Mouse (Mus musculus): ENCODE results near the gene Stag3. TPM values are rescaled to one million over a fixed set of nuclear protein-coding genes. Genes with fewer than 3 reads are reported as not detected.

Gene Stag3
- polyA plus RNA-seq, 1 experiment = 201 TPM

DNA sequence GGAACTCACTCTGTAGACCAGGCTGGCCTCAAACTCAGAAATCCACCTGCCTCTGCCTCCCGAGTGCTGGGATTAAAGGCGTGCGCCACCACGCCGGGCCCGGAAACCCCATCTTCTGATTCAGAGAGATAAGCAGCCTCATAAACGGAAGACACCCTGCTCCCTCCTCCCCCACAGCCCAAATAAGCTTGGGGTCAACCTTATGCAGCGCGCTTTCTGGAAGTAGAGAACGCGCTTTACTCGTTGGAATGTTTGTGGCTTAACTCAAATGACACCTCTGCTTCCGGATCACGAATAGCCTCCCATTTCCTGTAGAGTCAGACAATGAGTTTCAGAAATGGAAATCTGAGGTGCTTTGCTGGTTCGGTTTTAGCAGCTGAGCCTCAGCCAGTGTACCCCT is 789 bp downstream of the Stag3 start:
- H3K27ac ChIP-seq (ENCODE audit: control insufficient read depth, insufficient read depth, low read depth, low read length) = peak overlapping the region; percentile 98
- H3K4me1 ChIP-seq (ENCODE audit: control insufficient read depth, insufficient read depth, low read length) = peaks cover 12% of the 10 kb centered on the region
- no peaks in the 10 kb centered on the region for H3K27me3 ChIP-seq (ENCODE audit: control insufficient read depth, insufficient read depth, low read length)
- no peak for TF ChIP-seq POLR2A (IDR thresholded peaks at IDR 0.05; ENCODE audit: control insufficient read depth, low read depth, low read length)
- no peak for TF ChIP-seq CTCF (IDR thresholded peaks at IDR 0.05; ENCODE audit: control insufficient read depth, insufficient read depth, insufficient replicate concordance, low read depth, low read length)
- H3K4me3 ChIP-seq (ENCODE audit: control insufficient read depth, low read depth, low read length) = peak overlapping the region; percentile 98
- H3K36me3 ChIP-seq (ENCODE audit: control insufficient read depth, insufficient read depth, low read length) = peaks cover 2% of the 10 kb centered on the region

DNA sequence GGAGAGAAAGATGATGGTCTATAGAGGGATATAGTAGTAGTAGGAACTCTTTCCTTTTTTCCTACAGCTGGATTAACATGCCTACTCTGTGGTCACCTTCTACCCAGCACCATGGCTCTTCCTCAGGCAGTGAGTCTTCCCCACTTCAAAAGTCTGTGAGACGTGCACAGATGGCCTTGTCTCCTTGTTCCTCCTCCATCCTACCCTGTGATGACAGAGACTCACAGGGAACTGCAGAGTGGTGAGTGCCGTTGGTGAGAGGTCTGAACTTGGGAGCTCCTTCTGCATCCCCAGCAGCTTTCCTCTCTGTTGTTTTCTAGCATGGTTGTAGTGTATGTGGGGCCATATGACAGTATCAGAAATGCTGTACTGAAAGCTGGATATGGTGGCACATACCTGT is 1.8 kb downstream of the Stag3 start:
- H3K27ac ChIP-seq (ENCODE audit: control insufficient read depth, insufficient read depth, low read depth, low read length) = no peak overlapping the region
- peaks cover 12% of the 10 kb centered on the region for H3K4me1 ChIP-seq (ENCODE audit: control insufficient read depth, insufficient read depth, low read length)
- peaks cover 4% of the 10 kb centered on the region for H3K36me3 ChIP-seq (ENCODE audit: control insufficient read depth, insufficient read depth, low read length)
- H3K4me3 ChIP-seq (ENCODE audit: control insufficient read depth, low read depth, low read length) = peak overlapping the region; percentile 72
- no peak for TF ChIP-seq POLR2A (IDR thresholded peaks at IDR 0.05; ENCODE audit: control insufficient read depth, low read depth, low read length)
- TF ChIP-seq CTCF (IDR thresholded peaks at IDR 0.05; ENCODE audit: control insufficient read depth, insufficient read depth, insufficient replicate concordance, low read depth, low read length) = no peak
- no peaks in the 10 kb centered on the region for H3K27me3 ChIP-seq (ENCODE audit: control insufficient read depth, insufficient read depth, low read length)

DNA sequence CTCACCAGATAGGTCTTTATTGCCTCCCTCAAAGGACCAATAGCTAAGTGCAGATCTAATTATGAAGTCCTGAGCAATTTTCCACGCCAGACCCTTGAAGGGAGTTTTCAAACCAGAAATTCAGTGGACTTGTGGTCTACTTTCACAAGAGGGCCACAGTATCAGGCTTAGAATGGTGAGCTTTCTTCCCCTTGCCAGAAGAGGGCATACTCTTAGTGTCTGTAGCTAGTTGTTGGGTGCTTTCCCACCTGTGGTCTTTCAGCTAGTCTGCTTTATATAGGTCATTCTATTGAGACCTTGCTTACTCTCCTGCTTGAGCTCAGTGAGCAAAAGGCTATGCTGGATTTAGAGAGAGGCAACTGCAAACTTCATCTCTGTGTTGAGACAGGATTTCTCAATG is 3.5 kb downstream of the Stag3 start:
- Histone ChIP-seq H3K36me3 (ENCODE audit: control insufficient read depth, insufficient read depth, low read length) (peaks cover 4% of the 10 kb centered on the region), H3K27me3 (ENCODE audit: control insufficient read depth, insufficient read depth, low read length) (no peaks in the 10 kb centered on the region), H3K4me1 (ENCODE audit: control insufficient read depth, insufficient read depth, low read length) (peaks cover 12% of the 10 kb centered on the region), H3K27ac (ENCODE audit: control insufficient read depth, insufficient read depth, low read depth, low read length) (no peak overlapping the region), H3K4me3 (ENCODE audit: control insufficient read depth, low read depth, low read length) (no peak overlapping the region)
- no peak for TF ChIP-seq POLR2A (IDR thresholded peaks at IDR 0.05; ENCODE audit: control insufficient read depth, low read depth, low read length)
- TF ChIP-seq CTCF (IDR thresholded peaks at IDR 0.05; ENCODE audit: control insufficient read depth, insufficient read depth, insufficient replicate concordance, low read depth, low read length) = no peak

DNA sequence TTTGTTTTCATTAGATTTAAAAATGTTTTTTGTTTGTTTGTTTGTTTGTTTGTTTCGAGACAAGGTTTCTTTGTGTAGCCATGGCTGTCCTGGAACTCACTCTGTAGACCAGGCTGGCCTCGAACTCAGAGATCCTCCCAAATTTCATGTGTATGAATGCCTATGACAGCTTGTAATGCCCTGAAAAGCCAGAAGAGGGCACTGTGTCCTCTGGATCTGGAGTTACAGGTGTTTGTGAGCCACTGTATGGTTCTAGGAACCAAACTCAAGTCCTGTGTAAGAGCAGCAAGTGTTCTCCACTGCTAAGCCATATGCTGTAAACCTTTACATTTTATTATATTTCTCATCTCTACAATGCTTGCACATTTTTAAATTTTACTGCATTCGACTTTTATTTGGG is 7.8 kb downstream of the Stag3 start:
- H3K27me3 ChIP-seq (ENCODE audit: control insufficient read depth, insufficient read depth, low read length) = no peaks in the 10 kb centered on the region
- H3K36me3 ChIP-seq (ENCODE audit: control insufficient read depth, insufficient read depth, low read length) = peaks cover 3% of the 10 kb centered on the region
- TF ChIP-seq POLR2A (IDR thresholded peaks at IDR 0.05; ENCODE audit: control insufficient read depth, low read depth, low read length) (no peak), CTCF (IDR thresholded peaks at IDR 0.05; ENCODE audit: control insufficient read depth, insufficient read depth, insufficient replicate concordance, low read depth, low read length) (no peak)
- no peak overlapping the region for H3K4me3 ChIP-seq (ENCODE audit: control insufficient read depth, low read depth, low read length)
- no peak overlapping the region for H3K27ac ChIP-seq (ENCODE audit: control insufficient read depth, insufficient read depth, low read depth, low read length)
- H3K4me1 ChIP-seq (ENCODE audit: control insufficient read depth, insufficient read depth, low read length) = no peaks in the 10 kb centered on the region

DNA sequence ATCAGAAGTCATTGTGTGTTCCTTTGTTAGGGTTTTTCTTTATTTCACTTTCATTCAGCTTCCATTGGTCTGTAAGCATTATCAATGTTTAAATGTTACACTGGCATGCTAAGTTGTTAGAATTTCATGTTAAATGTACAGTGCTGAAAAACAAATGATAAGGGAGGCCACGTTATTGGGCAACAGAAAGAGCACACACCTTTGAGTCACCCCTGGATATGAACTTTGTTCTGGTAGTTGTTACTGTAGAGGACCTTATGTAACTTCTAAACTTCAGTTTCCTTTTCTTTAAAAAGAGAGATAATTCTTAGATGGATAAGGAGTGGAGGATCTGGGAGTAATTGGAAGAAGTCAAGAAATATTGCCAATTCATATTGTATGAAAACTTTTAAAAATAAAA is 11.6 kb downstream of the Stag3 start:
- Histone ChIP-seq H3K4me1 (ENCODE audit: control insufficient read depth, insufficient read depth, low read length) (no peaks in the 10 kb centered on the region), H3K36me3 (ENCODE audit: control insufficient read depth, insufficient read depth, low read length) (peaks cover 1% of the 10 kb centered on the region), H3K27ac (ENCODE audit: control insufficient read depth, insufficient read depth, low read depth, low read length) (no peak overlapping the region), H3K27me3 (ENCODE audit: control insufficient read depth, insufficient read depth, low read length) (no peaks in the 10 kb centered on the region), H3K4me3 (ENCODE audit: control insufficient read depth, low read depth, low read length) (no peak overlapping the region)
- TF ChIP-seq CTCF (IDR thresholded peaks at IDR 0.05; ENCODE audit: control insufficient read depth, insufficient read depth, insufficient replicate concordance, low read depth, low read length) = no peak
- no peak for TF ChIP-seq POLR2A (IDR thresholded peaks at IDR 0.05; ENCODE audit: control insufficient read depth, low read depth, low read length)

DNA sequence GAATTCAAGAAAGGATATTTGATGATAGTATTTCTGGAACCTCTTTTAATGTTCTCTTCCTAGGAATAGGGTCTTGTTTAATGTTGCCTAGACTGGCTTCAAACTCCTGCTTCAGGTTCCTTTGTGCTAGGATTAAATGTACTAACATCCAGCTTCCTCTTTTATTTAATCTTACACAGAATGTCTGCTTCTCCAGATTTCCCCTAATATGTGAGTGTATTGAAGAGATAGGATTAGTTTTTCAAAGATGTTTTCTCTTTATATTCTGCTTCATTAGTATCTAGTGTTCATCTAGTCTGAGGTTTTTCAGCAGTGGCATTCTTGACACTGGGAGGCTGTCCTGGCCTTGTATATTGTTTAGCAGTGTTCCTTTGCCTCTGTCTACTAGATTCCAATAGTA is 14.1 kb downstream of the Stag3 start:
- Histone ChIP-seq H3K4me3 (ENCODE audit: control insufficient read depth, low read depth, low read length) (no peak overlapping the region), H3K27me3 (ENCODE audit: control insufficient read depth, insufficient read depth, low read length) (no peaks in the 10 kb centered on the region), H3K4me1 (ENCODE audit: control insufficient read depth, insufficient read depth, low read length) (no peaks in the 10 kb centered on the region), H3K27ac (ENCODE audit: control insufficient read depth, insufficient read depth, low read depth, low read length) (no peak overlapping the region), H3K36me3 (ENCODE audit: control insufficient read depth, insufficient read depth, low read length) (peaks cover 6% of the 10 kb centered on the region)
- TF ChIP-seq POLR2A (IDR thresholded peaks at IDR 0.05; ENCODE audit: control insufficient read depth, low read depth, low read length) (no peak), CTCF (IDR thresholded peaks at IDR 0.05; ENCODE audit: control insufficient read depth, insufficient read depth, insufficient replicate concordance, low read depth, low read length) (no peak)

DNA sequence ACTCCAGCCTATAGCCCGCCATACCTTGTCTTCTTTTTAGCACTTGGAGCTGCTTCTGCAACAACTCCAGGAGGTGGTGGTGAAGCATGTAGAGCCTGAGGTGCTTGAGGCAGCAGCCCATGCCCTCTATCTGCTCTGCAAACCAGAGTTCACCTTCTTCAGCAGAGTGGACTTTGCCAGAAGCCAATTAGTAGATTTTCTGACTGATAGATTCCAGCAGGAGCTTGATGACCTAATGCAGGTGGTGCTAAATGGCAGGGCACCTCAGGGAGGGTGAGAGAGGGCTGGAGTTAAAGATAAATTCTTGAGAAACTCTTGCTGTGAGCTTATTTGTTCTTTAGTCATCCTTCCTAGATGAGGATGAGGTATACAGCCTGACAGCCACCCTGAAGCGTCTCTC is 19.6 kb downstream of the Stag3 start:
- Histone ChIP-seq H3K27me3 (ENCODE audit: control insufficient read depth, insufficient read depth, low read length) (no peaks in the 10 kb centered on the region), H3K36me3 (ENCODE audit: control insufficient read depth, insufficient read depth, low read length) (peaks cover 15% of the 10 kb centered on the region), H3K27ac (ENCODE audit: control insufficient read depth, insufficient read depth, low read depth, low read length) (no peak overlapping the region), H3K4me3 (ENCODE audit: control insufficient read depth, low read depth, low read length) (no peak overlapping the region), H3K4me1 (ENCODE audit: control insufficient read depth, insufficient read depth, low read length) (no peaks in the 10 kb centered on the region)
- TF ChIP-seq POLR2A (IDR thresholded peaks at IDR 0.05; ENCODE audit: control insufficient read depth, low read depth, low read length) = no peak
- no peak for TF ChIP-seq CTCF (IDR thresholded peaks at IDR 0.05; ENCODE audit: control insufficient read depth, insufficient read depth, insufficient replicate concordance, low read depth, low read length)

DNA sequence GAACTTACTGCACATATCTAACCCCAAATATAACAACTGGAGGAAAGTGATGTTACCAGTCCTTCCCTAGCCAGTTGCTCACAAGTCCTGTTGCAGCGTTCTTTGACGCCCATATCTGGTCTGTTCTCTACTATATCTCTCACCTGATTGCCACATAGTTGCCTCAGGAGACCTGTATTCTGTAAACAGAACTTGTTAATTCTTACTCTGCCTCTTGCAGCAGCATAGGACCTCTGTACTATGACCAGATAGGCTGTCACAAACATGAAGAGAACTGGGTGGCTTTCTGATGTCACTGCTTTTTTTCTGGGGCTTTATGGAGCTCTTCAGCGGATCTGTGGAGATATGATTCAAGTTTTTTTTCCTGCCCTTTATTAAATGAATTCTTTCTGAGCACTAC is 32.8 kb downstream of the Stag3 start:
- H3K27me3 ChIP-seq (ENCODE audit: control insufficient read depth, insufficient read depth, low read length) = no peaks in the 10 kb centered on the region
- peaks cover 3% of the 10 kb centered on the region; the same call in 1 of the 2 replicates for H3K36me3 ChIP-seq (ENCODE audit: control insufficient read depth, insufficient read depth, low read length)
- no peak overlapping the region for H3K4me3 ChIP-seq (ENCODE audit: control insufficient read depth, low read depth, low read length)
- no peak for TF ChIP-seq CTCF (IDR thresholded peaks at IDR 0.05; ENCODE audit: control insufficient read depth, insufficient read depth, insufficient replicate concordance, low read depth, low read length)
- no peak overlapping the region for H3K27ac ChIP-seq (ENCODE audit: control insufficient read depth, insufficient read depth, low read depth, low read length)
- H3K4me1 ChIP-seq (ENCODE audit: control insufficient read depth, insufficient read depth, low read length) = no peaks in the 10 kb centered on the region
